Mouse (Mus musculus) E14TG2a.4 (cell line): ENCODE measurements around the gene Tecpr1.

Experiments
- CTCF ChIP-seq: conservative IDR thresholded peaks from 2 replicates; pipeline ENCODE4 v1.5.1; 2014; ENCODE audit warnings: low read length
- NANOG ChIP-seq: IDR thresholded peaks from 2 replicates; pipeline ENCODE4 v1.6.1; 2014; ENCODE audit warnings: borderline replicate concordance, low read length, mixed read lengths

GRCm38 (mm10) chr5:144165756-144166155, 57.7 kb downstream of the Tecpr1 start:
- TF ChIP-seq CTCF (no peak), NANOG (no peak)
